Mouse (Mus musculus) thymus, adult 18-20 months (tissue): ENCODE data around the gene Olfr1356.
"Not testable (repeated sequence)": the region's sequence is repeated elsewhere in the genome, so short reads cannot be mapped to it uniquely, and the experiment has no call there.

Source experiments
- DNase-seq, 2 experiments: peaks; one replicate each; pipeline ENCODE4 v3.0.0; 2022; ENCODE audit warnings: mixed read lengths in 2 of 2

Gene Olfr1356

DNA sequence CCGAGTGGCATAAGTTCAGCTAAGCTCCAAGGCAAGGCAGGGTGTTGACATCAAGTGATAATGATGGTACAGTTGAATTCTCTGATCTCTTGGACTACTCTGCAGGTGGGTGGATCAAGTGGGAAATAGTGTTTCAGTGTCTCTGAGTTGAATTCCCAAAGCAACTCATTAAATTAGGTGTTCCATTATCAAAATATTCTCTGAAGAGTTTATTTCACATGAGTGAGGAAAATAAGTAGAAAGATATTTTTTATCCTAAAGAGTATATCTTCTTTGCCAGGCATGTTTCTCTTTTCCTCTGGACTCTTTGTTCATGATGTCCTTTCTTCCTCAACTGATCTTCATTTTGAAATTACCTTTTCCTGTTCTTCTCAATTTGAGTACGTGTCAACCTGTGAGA is at the start of gene Olfr1356:
Gene Olfr1356 (minus strand): TSS at position 101 of the 400 bp plus-strand sequence.
- no peak for DNase-seq

DNA sequence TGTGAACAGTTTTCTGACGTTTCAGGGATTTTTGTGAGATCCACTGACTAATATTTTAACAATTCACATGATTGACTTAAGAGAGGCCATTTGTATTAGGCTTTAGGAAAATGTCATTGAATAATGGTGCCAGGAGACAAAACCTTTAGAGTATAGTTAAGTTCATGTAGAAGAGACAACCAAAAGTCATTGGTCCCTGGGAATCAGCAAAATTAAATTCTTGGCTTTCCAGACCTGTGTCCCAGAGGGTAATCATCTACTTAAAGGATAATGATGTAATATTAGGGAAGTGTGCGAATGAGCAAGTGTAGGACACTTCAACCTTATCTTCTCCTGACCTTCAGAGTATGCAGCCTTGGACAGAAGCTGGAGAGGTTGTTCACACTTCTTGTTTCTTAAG is 23.3 kb upstream of the Olfr1356 start, which contains the start of gene Olfr1355:
Gene Olfr1355 (plus strand): TSS at position 301 of the 400 bp plus-strand sequence.
- no peak for DNase-seq

DNA sequence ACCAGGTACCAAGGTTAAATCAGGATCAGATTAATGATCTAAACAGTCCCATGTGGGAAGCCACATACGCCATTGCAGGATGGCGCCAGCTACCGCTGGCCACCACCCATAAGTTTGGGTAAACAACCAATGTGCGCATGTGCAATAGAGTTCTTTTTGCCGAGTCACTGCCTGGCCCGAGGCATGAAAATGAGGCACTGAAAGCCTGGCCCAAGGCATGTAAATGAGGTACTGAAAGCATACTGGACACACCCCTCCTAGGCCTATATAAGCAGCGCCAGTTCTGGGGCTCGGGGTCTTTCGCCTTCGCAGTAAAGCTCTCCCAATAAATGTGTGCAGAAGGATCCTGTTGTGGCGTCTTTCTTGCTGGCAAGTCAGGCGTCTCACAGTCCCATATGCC is 11.5 kb downstream of the Olfr1356 start:
- DNase-seq: not testable (repeated sequence)

DNA sequence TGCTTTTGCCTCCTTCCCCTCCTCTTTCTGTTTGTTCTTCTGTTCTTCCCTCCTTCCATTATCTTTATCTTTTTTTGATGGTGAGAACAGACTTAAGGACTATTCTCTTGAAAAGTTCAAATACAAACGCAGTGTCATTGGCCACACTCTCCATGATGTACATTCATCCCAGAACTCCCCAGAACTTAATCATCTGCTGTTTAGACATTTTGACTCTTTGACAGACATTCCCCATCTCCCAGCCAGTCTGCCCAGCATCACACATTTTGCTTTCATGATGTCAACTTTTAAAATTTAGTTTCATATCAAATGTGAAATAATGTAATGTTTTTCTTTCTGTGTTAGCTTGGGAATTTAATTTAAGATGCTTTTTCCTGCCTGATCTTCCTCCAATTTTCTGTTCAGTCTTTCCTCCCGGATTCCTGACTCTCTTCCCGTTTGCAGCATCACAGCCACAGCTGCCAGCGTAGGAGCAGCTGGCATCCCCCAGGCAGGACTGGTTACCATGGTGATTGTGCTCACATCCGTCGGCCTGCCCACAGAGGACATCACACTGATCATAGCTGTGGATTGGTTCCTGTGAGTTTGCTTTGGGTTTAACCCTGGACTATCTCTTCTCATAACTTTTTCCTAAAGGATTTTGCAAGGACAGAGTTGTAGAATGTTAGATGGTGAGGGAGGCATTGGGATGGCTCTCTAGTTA is 39.5 kb downstream of the Olfr1356 start:
- no peak for DNase-seq

DNA sequence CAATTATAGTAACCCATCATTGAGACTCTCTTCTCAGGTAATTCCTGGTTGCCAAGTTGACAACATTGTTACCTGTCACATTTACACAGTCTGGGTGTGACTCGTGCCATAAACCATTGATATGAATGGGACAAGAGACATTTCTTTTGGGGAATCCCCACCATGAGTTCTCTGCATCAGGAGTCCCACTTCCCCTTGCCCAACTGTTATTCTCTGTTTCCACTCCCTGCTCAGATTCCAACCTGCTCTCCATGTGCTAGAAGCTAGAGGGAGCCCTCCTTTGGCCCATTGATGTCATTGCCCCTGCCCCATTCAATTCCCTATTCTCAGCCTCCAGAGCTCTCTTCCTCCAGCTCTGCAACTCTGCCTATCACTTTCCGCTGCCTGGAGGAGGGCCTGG is 50.5 kb downstream of the Olfr1356 start:
- no peak for DNase-seq
